Mouse (Mus musculus): ENCODE measurements around the gene Myh13.

The Myh13 gene

DNA sequence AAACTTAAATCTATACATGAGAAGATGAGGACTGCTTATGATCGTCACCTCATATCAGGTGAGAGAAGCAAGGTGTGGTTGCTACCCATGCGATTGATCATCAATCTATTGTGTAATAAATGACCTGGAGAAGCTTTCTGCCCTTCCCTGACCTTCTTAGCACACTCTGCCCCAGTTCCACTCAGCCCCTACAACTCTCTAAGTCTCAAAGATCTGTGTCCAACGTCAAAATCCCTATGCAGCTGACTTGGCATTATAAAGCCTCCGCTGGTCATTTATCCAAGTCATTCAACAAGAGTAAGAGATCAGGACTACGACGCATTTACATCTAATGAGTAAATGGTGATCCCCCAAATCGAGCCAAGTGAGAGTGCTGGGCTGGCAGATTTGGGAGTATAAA is at the start of gene Myh13:
TSS of gene Myh13 (plus strand) at position 301 of the 400 bp plus-strand sequence.
- no peak for DNase-seq

- peak; percentile 19 for DNase-seq
Measured at GRCm38 (mm10) chr11:67276601-67277174, 44.8 kb upstream of the Myh13 start, which contains the start of gene Myh8. Gene Myh8 (plus strand): TSS chr11:67277124.

GRCm38 (mm10) chr11:67293440-67293839 is 28.0 kb upstream of the Myh13 start:
- no peak for DNase-seq

DNA sequence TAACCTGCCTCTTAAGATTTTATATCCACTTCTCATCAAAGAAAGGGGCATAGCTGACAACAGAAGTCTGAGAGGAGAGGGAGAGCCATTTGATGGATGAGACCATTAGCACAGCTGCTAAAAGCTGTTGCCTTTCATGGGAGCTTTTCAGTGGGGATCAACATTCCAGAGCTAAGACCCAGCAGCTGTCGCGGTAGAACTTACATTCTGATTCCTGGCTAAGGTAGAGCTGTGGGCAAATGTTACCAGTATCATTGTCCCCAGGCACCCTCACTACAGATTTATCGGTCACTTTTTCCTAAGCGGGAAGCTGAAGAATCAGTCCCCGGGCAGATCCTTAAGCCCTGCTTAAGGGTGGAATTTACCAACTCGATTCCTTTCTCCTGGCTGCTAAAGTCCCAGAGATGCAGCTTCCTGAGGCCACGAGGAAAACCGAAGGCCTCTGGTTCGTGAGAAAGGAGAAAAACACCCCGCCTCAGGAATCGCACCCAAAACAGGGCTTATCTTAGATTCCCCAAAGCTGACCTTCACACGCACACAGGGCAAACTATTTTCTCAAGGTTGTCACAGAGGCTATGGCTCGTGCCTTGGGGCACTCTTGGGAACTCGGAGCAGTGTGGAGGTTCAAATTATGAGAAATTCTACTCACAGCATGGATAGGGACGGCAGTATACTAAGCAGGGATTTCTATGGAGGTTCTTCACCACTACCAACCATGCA is 7.6 kb upstream of the Myh13 start:
- no peak for DNase-seq

GRCm38 (mm10) chr11:67326536-67326935 is 5.1 kb downstream of the Myh13 start:
- DNase-seq = no peak

- no peak for DNase-seq
Measured at GRCm38 (mm10) chr11:67344556-67344955, 23.1 kb downstream of the Myh13 start.

GRCm38 (mm10) chr11:67345186-67345855 is 23.9 kb downstream of the Myh13 start:
- no peak for DNase-seq

DNA sequence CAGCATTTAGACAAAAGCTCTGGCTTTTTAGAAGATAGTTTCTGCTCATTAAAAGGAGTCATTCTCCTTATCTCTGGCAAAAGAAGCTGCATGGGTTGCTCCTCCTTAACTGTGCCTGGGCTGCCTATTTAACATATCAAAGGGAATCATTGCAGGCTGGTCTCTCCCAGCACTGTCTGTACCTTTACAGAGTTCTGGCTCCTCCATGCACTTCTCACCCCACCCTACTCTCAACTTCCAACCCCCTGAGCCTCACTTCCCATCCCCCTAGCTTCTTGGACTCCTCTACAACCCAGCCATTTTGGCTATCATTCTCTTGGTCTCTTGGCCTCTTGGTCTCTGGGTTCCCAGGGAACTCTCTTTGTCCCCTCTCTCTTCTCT is 24.4 kb downstream of the Myh13 start:
- DNase-seq = no peak

- DNase-seq = peak; percentile 86
Measured at GRCm38 (mm10) chr11:67350153-67350768, 28.8 kb downstream of the Myh13 start.

GRCm38 (mm10) chr11:67353011-67353410 is 31.6 kb downstream of the Myh13 start:
- DNase-seq = no peak

DNA sequence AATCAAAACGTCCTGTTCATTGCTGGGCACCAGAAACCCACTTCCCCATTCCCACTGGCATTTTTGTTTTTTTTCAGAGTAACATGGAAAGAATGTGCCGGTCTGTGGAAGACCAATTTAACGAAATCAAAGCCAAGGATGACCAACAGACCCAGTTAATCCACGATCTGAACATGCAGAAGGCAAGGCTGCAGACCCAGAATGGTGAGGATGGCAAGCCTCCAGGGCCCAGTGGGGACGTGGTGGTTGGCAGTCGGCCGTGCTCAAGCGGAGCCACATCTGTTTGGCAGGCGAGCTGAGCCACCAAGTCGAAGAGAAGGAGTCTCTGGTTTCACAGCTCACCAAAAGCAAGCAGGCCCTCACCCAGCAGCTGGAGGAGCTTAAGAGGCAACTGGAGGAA is 36.6 kb downstream of the Myh13 start:
- DNase-seq = no peak

GRCm38 (mm10) chr11:67362236-67362635 is 40.8 kb downstream of the Myh13 start:
- no peak for DNase-seq

- DNase-seq = no peak
Measured at GRCm38 (mm10) chr11:67364551-67364950, 43.1 kb downstream of the Myh13 start.

- no peak for DNase-seq
Measured at GRCm38 (mm10) chr11:67364986-67365721, 43.7 kb downstream of the Myh13 start.

- DNase-seq = no peak
Measured at GRCm38 (mm10) chr11:67366936-67367335, 45.5 kb downstream of the Myh13 start.

DNA sequence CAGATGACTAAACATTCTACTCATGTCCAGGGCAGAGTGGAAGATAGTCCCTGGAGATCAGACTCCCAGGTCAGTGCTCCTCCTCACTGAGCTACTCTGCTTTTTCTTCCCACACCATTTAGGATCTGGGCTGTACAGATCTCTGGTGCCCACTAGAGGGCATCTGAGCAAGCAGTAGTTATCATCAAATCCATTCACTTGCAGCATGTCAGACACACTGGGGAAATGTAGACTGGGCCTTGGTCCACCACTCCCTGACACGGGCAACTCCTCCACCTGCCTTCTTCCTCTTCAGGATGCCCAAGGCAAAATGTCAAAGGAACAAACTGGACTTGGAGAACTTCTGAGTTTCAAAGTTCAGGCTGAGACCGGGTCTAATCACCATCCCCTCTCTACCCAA is 51.9 kb downstream of the Myh13 start:
- no peak for DNase-seq

- no peak for DNase-seq
Measured at GRCm38 (mm10) chr11:67376308-67376707, 54.9 kb downstream of the Myh13 start.

DNA sequence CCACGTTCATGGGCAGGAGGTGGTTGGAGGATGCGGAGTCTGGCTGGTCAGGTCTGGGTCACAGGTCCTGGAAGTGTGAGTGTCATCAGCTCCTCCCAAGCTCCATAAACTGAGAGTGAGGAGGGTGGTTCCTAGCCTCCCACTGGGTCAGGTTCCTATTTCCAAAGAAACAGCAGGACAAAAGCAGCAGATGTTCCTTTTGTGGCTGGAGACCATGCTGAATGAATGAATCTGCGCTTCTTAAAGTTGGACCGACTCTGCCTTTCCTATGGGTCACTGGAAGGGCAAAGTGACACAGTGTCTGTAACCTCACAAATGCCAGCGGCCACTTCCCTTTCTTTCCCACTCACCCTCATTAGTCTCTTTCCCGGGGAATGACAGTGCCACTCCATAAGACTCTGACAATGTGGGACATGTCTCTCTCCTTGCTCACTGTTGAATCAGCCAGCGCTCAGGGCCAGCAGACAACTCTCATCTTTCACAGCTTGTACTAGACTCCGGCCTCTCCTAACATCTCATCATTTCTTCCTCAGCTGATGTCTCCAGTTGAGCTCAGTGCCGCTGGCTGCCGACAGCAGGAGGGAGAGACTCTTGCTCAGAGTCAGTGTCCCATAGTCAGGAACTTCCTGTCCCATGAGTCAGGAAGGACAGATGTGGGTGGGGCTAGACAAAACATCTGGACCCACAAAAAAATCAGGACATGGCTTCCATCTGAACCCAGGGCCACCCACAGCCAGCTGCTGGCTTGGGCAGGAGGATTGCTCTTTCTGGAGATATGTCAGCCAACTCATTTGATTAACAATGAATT is 58.4 kb downstream of the Myh13 start:
- no peak for DNase-seq

- no peak for DNase-seq
Measured at GRCm38 (mm10) chr11:67381833-67382232, 60.4 kb downstream of the Myh13 start.

- DNase-seq = no peak
Measured at GRCm38 (mm10) chr11:67384653-67385052, 63.2 kb downstream of the Myh13 start.

DNA sequence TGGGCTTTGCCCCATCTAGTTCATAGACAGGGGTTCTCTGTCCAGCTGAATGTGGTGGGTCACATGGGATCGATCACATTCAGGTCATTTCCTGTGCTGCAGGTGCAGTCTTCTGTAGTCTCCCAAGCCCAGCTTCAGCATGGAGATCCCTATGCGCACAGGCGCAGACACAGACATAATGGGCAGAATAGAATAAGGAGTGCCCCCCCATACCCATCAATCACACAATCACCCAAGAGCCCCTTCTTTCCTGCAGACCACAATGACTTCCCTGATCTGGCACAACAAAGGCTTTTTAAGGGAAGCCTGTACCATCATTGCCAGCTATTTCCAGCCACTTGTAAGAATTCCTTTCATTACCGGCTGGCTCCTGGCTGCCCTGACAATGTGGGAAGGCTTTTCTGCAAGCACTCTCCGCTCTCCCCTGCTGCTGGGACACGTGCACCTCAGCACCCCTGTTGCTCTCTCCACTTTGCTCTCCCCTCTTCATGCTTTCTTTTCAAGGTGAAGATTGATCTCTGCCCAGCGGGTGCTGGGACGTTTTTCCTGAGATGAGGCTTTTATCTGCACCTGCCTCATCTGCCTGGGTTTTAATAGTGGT is 65.5 kb downstream of the Myh13 start:
- DNase-seq = no peak
